Mouse (Mus musculus) forelimb bud, embryonic 11.5 days (tissue): ENCODE data around the gene Pcolce2.

Experiments
- DNase-seq: peaks from one replicate; pipeline ENCODE4 v3.0.0-alpha.2; 2012; ENCODE audit warnings: low read depth, low spot score

Gene Pcolce2

GRCm38 (mm10) chr9:95705371-95705770 is 68.0 kb downstream of the Pcolce2 start:
- no peak for DNase-seq

- DNase-seq = no peak
Measured at GRCm38 (mm10) chr9:95708943-95709342, 71.5 kb downstream of the Pcolce2 start.

- DNase-seq = no peak
Measured at GRCm38 (mm10) chr9:95712574-95712973, 75.2 kb downstream of the Pcolce2 start.

- DNase-seq = no peak
Measured at GRCm38 (mm10) chr9:95736238-95736637, 98.8 kb downstream of the Pcolce2 start.

- no peak for DNase-seq
Measured at GRCm38 (mm10) chr9:95744845-95745613, 107.6 kb downstream of the Pcolce2 start.

GRCm38 (mm10) chr9:95747298-95747697 is 109.9 kb downstream of the Pcolce2 start:
- no peak for DNase-seq
